Mouse (Mus musculus): ENCODE measurements around the gene Cldn10. TPM values are rescaled to one million over a fixed set of nuclear protein-coding genes. Genes with fewer than 3 reads are reported as not detected.

The Cldn10 gene
- polyA plus RNA-seq, 1 experiment, result 0.16 TPM

GRCm38 (mm10) chr14:118890101-118890500 lies 102.4 kb downstream of the Cldn10 start:
- Histone ChIP-seq H3K4me1 (ENCODE audit: control insufficient read depth, insufficient read depth, insufficient read length, low read length) (no peaks in the 10 kb centered on the region), H3K27me3 (ENCODE audit: control insufficient read depth, insufficient read depth, low read length) (no peaks in the 10 kb centered on the region), H3K4me3 (ENCODE audit: low read depth, low read length) (no peak overlapping the region), H3K36me3 (ENCODE audit: control insufficient read depth, insufficient read depth, low read length) (no peaks in the 10 kb centered on the region), H3K27ac (ENCODE audit: insufficient read depth, low read depth, low read length) (no peak overlapping the region)
- WGBS, result 83% methylated on average over 4 of the region's 4 CpGs
- TF ChIP-seq CTCF (IDR thresholded peaks at IDR 0.05; ENCODE audit: extremely low read depth, insufficient read length, insufficient replicate concordance, low read depth, low read length), result no peak
- no peak for TF ChIP-seq POLR2A (IDR thresholded peaks at IDR 0.05; ENCODE audit: low read depth, low read length)

GRCm38 (mm10) chr14:118895228-118895627 lies 107.5 kb downstream of the Cldn10 start:
- no peaks in the 10 kb centered on the region for H3K27me3 ChIP-seq (ENCODE audit: control insufficient read depth, insufficient read depth, low read length)
- H3K4me1 ChIP-seq (ENCODE audit: control insufficient read depth, insufficient read depth, insufficient read length, low read length), result no peaks in the 10 kb centered on the region
- WGBS, result 93% methylated on average over 7 of the region's 7 CpGs
- H3K4me3 ChIP-seq (ENCODE audit: low read depth, low read length), result no peak overlapping the region
- H3K27ac ChIP-seq (ENCODE audit: insufficient read depth, low read depth, low read length), result no peak overlapping the region
- H3K36me3 ChIP-seq (ENCODE audit: control insufficient read depth, insufficient read depth, low read length), result no peaks in the 10 kb centered on the region
- TF ChIP-seq POLR2A (IDR thresholded peaks at IDR 0.05; ENCODE audit: low read depth, low read length) (no peak), CTCF (IDR thresholded peaks at IDR 0.05; ENCODE audit: extremely low read depth, insufficient read length, insufficient replicate concordance, low read depth, low read length) (no peak)

GRCm38 (mm10) chr14:118895655-118896054 lies 107.9 kb downstream of the Cldn10 start:
- WGBS, result 85% methylated on average over 10 of the region's 10 CpGs
- H3K4me3 ChIP-seq (ENCODE audit: low read depth, low read length), result no peak overlapping the region

GRCm38 (mm10) chr14:118899940-118900339 lies 112.2 kb downstream of the Cldn10 start:
- Histone ChIP-seq H3K4me3 (ENCODE audit: low read depth, low read length) (no peak overlapping the region), H3K36me3 (ENCODE audit: control insufficient read depth, insufficient read depth, low read length) (no peaks in the 10 kb centered on the region), H3K27ac (ENCODE audit: insufficient read depth, low read depth, low read length) (no peak overlapping the region), H3K4me1 (ENCODE audit: control insufficient read depth, insufficient read depth, insufficient read length, low read length) (no peaks in the 10 kb centered on the region), H3K27me3 (ENCODE audit: control insufficient read depth, insufficient read depth, low read length) (no peaks in the 10 kb centered on the region)
- TF ChIP-seq CTCF (IDR thresholded peaks at IDR 0.05; ENCODE audit: extremely low read depth, insufficient read length, insufficient replicate concordance, low read depth, low read length) (no peak), POLR2A (IDR thresholded peaks at IDR 0.05; ENCODE audit: low read depth, low read length) (no peak)
- WGBS, result 80% methylated on average over 11 of the region's 11 CpGs

More at GRCm38 (mm10) chr14:118895655-118896054, 107.9 kb downstream of the Cldn10 start:
- no peak overlapping the region for H3K27ac ChIP-seq (ENCODE audit: insufficient read depth, low read depth, low read length)
- no peaks in the 10 kb centered on the region for H3K27me3 ChIP-seq (ENCODE audit: control insufficient read depth, insufficient read depth, low read length)
- TF ChIP-seq POLR2A (IDR thresholded peaks at IDR 0.05; ENCODE audit: low read depth, low read length), result no peak
- no peak for TF ChIP-seq CTCF (IDR thresholded peaks at IDR 0.05; ENCODE audit: extremely low read depth, insufficient read length, insufficient replicate concordance, low read depth, low read length)
- no peaks in the 10 kb centered on the region for H3K4me1 ChIP-seq (ENCODE audit: control insufficient read depth, insufficient read depth, insufficient read length, low read length)
- no peaks in the 10 kb centered on the region for H3K36me3 ChIP-seq (ENCODE audit: control insufficient read depth, insufficient read depth, low read length)

GRCm38 (mm10) chr14:118900911-118901310 lies 113.2 kb downstream of the Cldn10 start:
- 100% methylated on average over 1 of the region's 1 CpGs for WGBS
- H3K36me3 ChIP-seq (ENCODE audit: control insufficient read depth, insufficient read depth, low read length), result no peaks in the 10 kb centered on the region
- H3K4me3 ChIP-seq (ENCODE audit: low read depth, low read length), result no peak overlapping the region
- H3K27me3 ChIP-seq (ENCODE audit: control insufficient read depth, insufficient read depth, low read length), result no peaks in the 10 kb centered on the region
- H3K27ac ChIP-seq (ENCODE audit: insufficient read depth, low read depth, low read length), result no peak overlapping the region
- no peaks in the 10 kb centered on the region for H3K4me1 ChIP-seq (ENCODE audit: control insufficient read depth, insufficient read depth, insufficient read length, low read length)
- TF ChIP-seq CTCF (IDR thresholded peaks at IDR 0.05; ENCODE audit: extremely low read depth, insufficient read length, insufficient replicate concordance, low read depth, low read length) (no peak), POLR2A (IDR thresholded peaks at IDR 0.05; ENCODE audit: low read depth, low read length) (no peak)

GRCm38 (mm10) chr14:118903397-118903796 lies 115.7 kb downstream of the Cldn10 start:
- TF ChIP-seq CTCF (IDR thresholded peaks at IDR 0.05; ENCODE audit: extremely low read depth, insufficient read length, insufficient replicate concordance, low read depth, low read length), result no peak
- Histone ChIP-seq H3K4me1 (ENCODE audit: control insufficient read depth, insufficient read depth, insufficient read length, low read length) (no peaks in the 10 kb centered on the region), H3K27me3 (ENCODE audit: control insufficient read depth, insufficient read depth, low read length) (no peaks in the 10 kb centered on the region), H3K4me3 (ENCODE audit: low read depth, low read length) (no peak overlapping the region), H3K27ac (ENCODE audit: insufficient read depth, low read depth, low read length) (no peak overlapping the region), H3K36me3 (ENCODE audit: control insufficient read depth, insufficient read depth, low read length) (no peaks in the 10 kb centered on the region)
- 83% methylated on average over 3 of the region's 3 CpGs for WGBS

- Histone ChIP-seq H3K27me3 (ENCODE audit: control insufficient read depth, insufficient read depth, low read length) (no peaks in the 10 kb centered on the region), H3K36me3 (ENCODE audit: control insufficient read depth, insufficient read depth, low read length) (no peaks in the 10 kb centered on the region), H3K4me1 (ENCODE audit: control insufficient read depth, insufficient read depth, insufficient read length, low read length) (no peaks in the 10 kb centered on the region), H3K4me3 (ENCODE audit: low read depth, low read length) (no peak overlapping the region), H3K27ac (ENCODE audit: insufficient read depth, low read depth, low read length) (no peak overlapping the region)
- TF ChIP-seq POLR2A (IDR thresholded peaks at IDR 0.05; ENCODE audit: low read depth, low read length) (no peak), CTCF (IDR thresholded peaks at IDR 0.05; ENCODE audit: extremely low read depth, insufficient read length, insufficient replicate concordance, low read depth, low read length) (no peak)
- WGBS, result 64% methylated on average over 6 of the region's 6 CpGs
Measured at GRCm38 (mm10) chr14:118903867-118904562, 116.3 kb downstream of the Cldn10 start.
